Mouse (Mus musculus): Measurements from ENCODE around the gene Bicra.
A peak's percentile ranks its signal among the peaks of the same experiment; 100 is the strongest.

The Bicra gene

GRCm38 (mm10) chr7:15968322-15968721, 79.4 kb downstream of the Bicra start:
- DNase-seq: no peak

DNA sequence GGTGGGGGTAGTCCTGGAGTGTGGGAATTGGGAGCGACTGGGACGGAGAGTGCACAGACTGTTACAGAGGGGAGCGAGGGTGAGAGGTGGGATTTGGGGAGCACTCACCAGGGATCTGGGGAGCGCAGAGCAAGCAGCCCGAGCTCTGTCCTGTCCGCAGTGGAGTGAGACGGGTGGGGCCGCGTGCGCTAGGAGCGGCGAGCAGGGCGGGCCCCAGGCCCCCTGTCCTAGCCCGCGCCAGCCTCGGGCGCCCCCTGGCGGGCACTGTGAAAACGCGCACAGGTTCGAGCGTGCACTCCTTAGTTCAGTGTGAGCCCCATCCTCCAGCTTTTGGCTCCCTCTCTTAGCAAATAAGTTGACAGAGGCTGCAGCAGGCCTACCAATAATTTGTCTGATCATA, 80.4 kb downstream of the Bicra start, which contains the start of gene Ehd2:
Gene Ehd2, minus strand, starts transcription at position 256 of the 400 bp plus-strand sequence.
- DNase-seq: peak in 1 of 2 experiments; percentile 34

DNA sequence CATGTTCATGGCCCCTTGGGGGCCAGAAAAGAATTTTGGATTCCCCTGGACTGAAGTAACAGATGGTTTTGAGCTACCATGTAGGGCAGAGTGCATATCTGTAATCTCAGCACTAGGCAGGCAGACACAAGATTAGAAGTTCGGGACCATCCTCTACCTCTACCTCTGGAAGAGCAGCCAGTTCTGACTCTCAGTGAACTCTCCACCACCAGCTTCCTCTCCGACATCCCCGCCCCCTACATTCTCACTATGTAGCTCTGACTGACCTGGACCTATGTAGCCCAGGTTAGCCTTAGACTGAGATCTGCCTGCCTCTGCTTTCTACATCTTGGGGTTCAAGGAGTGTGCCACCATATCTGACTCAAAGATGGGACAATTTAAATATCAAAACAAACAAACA, 81.2 kb downstream of the Bicra start:
- DNase-seq: no peak

DNA sequence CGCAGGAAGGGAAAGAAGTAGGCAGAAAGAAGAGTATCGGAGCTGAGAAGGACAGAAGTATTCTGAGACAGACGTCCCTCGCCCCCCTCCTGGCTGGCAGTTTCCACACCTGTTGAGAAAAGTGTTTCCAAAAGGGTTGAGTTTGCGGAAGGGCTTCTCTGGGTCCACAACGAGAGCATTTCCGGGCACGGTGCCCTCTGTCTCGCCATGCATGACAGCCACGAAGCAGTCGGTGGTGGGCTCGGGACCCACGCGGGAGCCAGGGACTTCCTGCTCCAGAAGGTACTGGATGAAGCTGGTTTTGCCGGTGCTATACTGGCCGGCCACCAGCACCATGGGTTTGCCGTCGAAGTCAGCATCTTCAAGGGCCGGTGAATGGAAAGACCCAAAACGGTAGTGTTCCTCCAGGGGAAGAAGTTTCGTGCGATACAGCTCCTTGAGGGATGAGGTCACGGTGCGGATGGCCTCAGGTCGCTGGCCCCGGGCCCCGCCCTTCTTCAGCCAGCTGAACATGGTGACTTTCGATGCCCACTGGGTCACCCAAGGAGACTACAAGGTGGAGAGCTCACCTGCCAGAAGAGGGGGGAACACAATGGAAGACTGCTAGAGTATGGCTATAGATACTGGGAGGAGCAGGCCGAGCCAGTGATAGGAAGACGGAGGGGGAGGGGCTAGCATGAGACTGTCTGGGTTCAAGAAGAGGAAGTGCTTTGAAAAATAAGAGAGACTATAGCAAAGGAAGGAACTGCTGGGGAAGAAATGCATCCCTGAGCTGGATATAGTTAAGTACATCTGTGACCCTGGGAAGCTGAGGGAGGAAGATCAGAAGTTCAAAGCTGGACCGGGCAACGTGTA, 83.7 kb downstream of the Bicra start:
- DNase-seq: no peak

GRCm38 (mm10) chr7:15962311-15963288, 85.1 kb downstream of the Bicra start:
- DNase-seq: no peak

DNA sequence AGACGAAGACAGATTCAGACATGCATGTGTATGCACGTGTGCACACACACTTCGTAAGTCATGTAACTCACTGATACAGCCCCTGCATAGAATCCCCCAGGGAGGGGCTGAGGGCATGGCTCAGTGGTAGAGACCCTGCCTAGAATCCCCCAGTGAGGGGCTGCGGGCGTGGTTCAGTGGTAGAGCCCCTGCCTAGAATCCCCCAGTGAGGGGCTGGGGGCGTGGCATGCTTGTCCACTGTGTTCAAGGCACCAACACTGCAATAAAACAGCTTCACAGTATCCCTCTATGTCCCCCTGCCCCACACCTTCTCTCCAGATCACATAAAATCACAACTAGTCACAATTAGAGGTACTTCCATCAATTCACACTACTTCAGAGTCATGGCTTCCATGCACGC, 85.9 kb downstream of the Bicra start:
- DNase-seq: no peak

DNA sequence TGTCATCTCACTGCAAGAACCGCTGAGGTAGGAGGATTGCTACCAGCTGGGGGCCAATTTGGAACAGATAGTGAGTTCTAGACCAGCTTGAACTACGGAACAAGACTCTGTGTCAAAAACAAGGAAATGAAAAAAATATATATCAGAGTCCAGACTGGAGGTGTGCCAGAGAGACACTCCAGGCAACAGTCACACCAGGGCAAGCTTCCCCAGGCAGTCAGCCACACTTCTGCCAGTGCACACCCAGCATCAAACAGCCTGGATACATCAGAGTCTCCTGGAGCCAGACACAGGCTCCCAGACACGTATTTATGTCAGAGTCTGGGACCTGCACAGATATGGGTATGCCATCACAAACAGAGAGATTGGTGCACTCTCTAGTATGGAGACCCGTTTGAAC, 86.5 kb downstream of the Bicra start:
- DNase-seq: no peak

GRCm38 (mm10) chr7:15960691-15961090, 87.0 kb downstream of the Bicra start:
- no peak for DNase-seq

DNA sequence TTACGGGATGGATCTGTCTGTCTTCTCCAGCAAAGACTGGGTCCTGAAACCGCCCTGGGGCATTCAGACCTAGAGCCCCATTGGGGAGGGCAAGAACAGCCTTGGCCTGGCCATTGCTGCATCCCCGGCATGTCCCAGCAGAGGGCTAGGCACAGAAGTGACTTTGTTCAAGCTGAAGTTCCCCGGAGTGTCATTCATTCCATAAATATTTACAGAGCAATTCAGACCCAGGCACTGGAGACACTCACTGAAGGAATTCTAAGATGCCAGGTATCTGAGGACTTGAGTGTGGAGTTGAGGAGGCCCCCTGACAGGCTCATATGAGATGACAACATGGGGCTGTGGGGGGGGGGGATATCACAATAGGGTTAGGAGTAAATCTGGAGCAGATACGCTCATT, 91.6 kb downstream of the Bicra start:
- DNase-seq: no peak

GRCm38 (mm10) chr7:15955509-15955908, 92.2 kb downstream of the Bicra start:
- no peak for DNase-seq

GRCm38 (mm10) chr7:15954978-15955443, 92.7 kb downstream of the Bicra start:
- no peak for DNase-seq

DNA sequence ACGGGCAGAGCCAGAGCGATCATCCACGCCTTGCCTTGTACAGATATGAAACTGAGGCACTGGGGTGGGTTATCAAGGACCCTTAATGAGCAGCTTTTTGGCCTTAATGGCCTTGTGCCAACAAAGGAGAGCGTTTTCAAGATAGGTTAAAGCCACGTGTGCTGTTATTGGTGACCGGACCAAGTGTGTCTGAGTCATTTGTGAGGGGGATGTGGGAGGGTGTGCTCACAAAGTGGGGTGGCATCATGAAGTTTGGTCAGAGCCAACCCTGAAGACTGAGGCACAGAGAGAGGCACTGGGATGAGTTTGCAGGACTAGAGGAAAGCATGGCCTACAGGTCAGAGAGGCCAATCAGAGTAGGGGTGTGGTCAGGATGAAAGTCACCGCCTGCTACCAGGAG, 93.3 kb downstream of the Bicra start:
- DNase-seq: no peak

DNA sequence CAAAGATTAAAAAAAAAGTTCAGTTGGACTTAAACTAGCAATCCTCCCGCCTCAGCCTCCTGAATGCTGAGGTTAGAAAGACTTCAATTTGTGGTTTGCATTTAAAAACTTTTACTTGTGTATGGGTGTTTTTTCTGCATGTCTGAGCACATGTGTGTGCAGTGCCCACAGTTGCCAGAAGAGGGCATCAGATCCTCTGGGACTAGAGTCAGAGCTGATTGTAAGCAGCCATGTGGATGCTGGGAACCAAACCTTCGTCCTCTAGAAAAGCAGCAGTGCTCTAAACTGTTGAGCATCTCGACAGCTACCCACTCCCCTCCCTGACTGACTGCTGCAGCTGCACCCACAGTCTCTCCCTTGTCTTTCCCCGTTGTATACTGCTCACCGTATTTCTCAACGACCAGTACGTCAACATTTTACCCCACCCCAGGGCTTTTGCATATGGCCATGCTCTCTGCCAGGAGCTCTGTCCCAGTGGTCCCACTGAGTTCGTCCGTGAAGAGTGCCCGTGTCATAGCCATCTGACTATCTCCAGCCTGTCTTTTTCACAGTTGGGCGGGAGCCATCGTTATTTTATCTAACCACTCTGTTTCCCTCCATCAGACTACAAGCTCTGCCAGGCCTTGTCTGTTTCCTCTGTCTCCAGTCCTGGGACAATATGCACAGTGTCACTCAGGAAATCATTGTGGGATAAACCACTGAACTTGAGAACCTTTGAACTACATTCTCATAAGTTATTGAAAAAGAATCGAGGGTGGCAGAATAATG, 94.2 kb downstream of the Bicra start:
- no peak for DNase-seq

DNA sequence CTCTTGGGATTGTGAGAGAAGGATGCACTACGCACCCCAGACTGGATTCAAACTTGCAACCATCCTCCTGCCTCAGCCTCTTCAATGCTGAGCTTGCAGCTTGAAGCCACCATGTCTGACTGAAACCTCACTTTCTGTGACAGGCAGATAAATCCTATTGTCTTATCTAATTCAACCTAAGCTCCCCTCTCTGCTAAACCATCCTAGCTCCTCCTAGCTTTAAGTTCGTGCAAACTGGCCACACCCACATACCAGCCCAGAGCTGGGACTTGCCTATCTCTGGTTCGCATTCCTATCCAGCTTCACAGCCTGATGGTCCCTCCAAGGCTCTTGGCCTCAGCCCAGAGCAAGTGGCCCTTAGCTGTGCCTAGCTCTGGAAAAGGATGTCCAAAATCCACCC, 95.3 kb downstream of the Bicra start:
- DNase-seq: no peak

DNA sequence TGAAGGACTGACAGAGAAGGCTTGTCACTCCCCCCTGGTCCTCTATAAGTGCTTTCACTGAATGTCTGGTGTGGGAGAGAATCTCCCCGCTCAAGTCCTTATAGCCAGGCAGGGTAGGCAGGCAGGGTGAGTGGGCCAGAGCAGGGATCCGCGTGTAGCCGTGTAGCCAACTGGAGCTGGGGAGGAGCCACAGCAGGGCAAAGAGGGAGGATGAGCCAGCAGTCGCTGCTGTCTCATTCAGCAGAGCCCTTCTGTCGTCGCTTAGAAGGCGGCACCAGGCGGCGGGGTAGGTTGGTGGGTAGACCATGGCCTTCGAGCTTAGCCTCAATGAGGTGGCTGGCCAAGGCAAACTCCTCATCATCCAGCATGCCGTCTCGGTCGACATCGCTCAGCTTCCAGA, 97.7 kb downstream of the Bicra start:
- no peak for DNase-seq

GRCm38 (mm10) chr7:15949216-15949790, 98.4 kb downstream of the Bicra start:
- DNase-seq: no peak

GRCm38 (mm10) chr7:15948381-15948941, 99.3 kb downstream of the Bicra start:
- peak; percentile 47 to 64 for DNase-seq

GRCm38 (mm10) chr7:15947653-15948260, 100.0 kb downstream of the Bicra start:
- no peak for DNase-seq

DNA sequence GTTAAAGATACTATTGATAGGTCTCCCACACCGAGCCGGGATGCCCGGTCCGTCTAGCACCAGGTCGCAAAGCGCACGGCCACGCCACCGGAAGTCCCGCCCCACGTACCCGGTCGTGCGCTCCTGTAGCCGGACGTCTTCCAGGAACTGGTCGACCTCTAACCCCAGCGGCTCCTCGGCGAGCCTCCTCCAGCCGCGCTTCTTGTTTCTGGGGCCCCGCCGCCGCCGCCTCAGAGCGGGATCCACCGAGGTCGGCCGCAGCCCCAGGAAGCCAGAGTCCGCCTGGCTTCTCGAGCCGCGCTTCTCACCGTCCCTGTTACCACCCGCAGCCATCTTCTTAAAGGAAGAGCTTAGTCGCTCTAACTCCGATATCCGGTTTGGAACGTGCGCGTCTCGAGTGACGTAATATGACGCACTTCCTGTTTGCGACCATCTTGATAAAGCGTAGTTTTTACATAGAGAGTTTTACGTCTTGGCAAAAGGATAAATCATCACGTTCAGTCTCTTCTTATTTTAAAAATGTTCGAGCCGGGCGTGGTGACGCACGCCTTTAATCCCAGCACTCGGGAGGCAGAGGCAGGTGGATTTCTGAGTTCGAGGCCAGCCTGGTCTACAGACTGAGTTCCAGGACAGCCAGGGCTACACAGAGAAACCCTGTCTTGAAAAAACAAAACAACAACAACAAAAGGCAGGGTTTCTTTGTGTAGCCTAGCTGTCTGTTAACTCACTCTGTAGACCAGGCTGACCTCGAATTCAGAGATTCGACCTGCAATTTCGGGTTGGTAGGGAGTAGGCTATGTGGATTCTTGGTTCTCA, 101.8 kb downstream of the Bicra start, which contains the start of gene Nop53:
Gene Nop53, minus strand, starts transcription at position 354 of the 816 bp plus-strand sequence.
- DNase-seq: peak; percentile 74 to 85

DNA sequence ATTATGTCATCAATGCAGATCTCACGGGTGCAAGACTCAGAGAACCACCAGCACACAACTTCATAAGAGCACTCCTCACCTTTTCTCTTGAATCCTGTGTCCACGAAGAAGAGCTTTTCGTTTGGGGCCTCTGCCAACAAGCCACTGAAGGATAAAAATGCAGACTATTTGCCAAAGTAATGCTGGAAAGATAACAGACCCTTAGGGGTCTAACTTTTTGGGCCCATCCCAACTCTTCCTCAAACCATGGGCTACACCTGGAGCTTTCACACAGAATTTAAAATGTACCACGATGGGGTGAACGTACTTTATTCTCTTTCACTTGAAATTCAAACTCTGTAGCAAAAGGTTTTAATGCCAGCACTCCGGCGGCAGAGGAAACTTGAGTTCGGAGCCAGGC, 102.5 kb downstream of the Bicra start:
- DNase-seq: no peak
